Mouse (Mus musculus) layer of hippocampus, adult 9-11 months (tissue): ENCODE results near the gene Fam131b.
A peak's percentile ranks its signal among the peaks of the same experiment; 100 is the strongest.

ENCODE experiments used
- DNase-seq: peaks from one replicate; pipeline ENCODE4 v3.0.0; 2022

Gene Fam131b

GRCm38 (mm10) chr6:42324482-42325267 is at the start of gene Fam131b:
TSS of gene Fam131b (minus strand) at chr6:42324643.
- DNase-seq, result peak; percentile 72

GRCm38 (mm10) chr6:42373669-42374430 is 49.4 kb upstream of the Fam131b start:
- no peak for DNase-seq

GRCm38 (mm10) chr6:42372816-42373547 is 48.5 kb upstream of the Fam131b start, which contains the start of gene Epha1:
TSS of gene Epha1 (minus strand) at chr6:42373268.
- no peak for DNase-seq

- no peak for DNase-seq
Observed at GRCm38 (mm10) chr6:42372421-42372815, 48.0 kb upstream of the Fam131b start.

DNA sequence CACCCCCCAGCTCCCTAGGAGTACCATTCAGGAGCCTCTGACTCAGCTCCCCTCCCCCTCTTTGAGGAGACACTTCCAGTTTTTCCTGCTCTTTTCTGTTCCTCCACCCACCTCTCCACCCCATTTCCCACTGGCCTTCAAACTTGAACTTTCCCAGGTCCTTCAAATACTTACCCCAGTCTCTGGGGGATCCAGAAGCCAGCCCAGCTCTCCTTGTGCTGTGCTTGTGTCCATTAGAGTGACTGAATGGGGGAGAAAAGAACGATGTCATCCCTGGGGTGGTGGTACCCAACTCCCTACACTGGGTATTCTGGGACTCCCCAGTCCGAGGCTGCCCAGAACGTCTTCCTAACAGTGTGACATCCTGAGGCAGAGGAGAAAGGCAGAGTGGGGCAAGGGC is 47.6 kb upstream of the Fam131b start:
- DNase-seq, result no peak

- DNase-seq, result peak; percentile 53
Observed at GRCm38 (mm10) chr6:42370630-42371363, 46.4 kb upstream of the Fam131b start.

- DNase-seq, result no peak
Observed at GRCm38 (mm10) chr6:42369870-42370269, 45.4 kb upstream of the Fam131b start.

DNA sequence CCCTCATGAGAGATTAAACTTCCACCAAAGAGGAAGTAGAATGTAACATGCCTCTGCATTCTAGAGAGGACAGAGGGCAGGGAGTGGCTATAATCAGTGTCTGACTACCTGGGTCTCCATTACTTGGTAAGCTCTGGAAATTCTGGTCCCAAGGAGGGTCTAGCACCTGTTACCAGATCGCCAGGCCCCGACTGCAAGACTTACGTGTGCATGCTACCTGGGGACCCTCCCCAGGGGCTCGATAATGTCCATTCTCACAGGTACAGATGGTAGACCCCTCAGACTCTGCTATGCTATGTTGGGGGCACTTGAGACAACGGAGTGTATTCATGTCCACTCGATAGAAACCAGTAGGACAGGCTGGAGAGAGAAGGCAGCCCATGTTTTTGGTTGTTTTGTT is 40.8 kb upstream of the Fam131b start:
- no peak for DNase-seq

DNA sequence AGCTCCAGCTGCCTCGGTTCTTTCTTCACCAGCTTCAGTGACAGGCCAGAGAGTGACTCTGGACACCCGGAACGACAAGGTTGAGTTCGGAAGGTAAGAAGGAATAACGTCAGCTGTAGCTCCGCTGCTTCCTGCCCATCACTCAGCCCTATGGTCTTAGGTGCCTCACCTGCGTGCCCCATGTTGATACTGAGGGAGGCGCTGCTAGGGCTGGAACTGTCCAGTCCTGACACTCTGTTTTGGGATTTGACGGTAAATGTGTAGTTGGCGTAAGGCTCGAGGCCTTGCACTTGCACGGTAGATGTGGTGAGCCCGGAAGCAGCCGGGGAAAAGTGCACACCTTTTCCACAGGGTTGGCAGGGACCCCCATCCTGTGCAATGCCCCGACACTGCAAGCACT is 40.2 kb upstream of the Fam131b start:
- DNase-seq, result no peak

- no peak for DNase-seq
Observed at GRCm38 (mm10) chr6:42364066-42364465, 39.6 kb upstream of the Fam131b start.

DNA sequence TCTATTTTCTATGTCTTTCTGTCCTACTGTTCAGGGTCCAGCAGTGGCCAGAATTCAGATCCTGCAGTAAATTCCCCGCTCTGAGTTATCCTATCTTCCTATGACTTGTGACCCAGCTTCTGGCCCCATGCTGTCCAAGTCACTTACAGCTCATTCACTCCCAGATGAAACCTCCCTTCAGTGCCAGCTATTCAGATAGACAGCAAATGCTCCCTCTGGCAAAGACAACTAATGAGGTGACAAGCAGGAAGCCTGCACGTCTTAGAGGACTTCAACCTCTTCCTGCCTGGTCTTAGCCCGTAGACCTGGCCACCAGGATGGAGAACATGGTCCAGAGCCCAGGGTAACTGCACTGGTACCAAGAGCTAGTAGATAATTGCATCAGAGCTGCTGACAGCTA is 38.5 kb upstream of the Fam131b start:
- DNase-seq, result no peak

DNA sequence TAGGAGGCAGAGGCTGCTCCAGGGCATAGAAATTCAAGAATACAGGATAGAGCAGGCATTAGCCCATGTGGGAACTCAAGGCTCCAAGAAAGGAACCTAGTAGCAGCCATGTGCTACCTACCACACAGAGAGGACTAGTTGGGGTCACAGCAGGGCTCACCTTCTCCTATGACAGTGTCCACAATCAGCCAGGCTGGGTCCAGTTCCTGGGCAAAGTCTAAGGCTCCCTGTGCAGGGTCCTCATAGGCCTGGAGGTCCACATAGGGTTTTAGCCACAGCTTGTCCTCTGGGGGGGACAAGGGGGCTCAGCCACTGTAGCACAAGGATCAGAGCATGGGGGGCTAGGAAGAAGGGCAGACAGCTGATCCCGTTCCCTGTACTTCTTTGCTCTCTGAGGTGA is 38.1 kb upstream of the Fam131b start:
- DNase-seq, result no peak

DNA sequence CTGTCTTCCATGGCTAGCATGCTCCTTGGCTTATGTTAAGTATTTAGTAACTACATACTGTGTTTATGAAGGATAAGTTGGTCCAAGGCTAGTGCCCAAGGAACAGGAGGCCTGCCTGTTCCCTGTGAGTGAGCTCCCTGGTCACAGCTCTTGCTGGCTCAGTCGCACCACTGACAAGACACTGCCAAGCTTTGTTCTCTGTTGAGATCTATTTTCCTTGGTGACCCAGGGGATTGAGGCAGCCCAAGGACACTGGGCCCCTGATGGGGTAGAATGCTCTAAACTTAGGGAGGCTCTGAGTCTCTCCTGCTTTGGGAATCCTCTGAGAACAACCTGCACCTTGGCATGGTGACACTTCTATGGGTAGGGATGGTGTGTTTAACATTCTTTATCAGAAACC is 37.6 kb upstream of the Fam131b start:
- DNase-seq, result no peak

DNA sequence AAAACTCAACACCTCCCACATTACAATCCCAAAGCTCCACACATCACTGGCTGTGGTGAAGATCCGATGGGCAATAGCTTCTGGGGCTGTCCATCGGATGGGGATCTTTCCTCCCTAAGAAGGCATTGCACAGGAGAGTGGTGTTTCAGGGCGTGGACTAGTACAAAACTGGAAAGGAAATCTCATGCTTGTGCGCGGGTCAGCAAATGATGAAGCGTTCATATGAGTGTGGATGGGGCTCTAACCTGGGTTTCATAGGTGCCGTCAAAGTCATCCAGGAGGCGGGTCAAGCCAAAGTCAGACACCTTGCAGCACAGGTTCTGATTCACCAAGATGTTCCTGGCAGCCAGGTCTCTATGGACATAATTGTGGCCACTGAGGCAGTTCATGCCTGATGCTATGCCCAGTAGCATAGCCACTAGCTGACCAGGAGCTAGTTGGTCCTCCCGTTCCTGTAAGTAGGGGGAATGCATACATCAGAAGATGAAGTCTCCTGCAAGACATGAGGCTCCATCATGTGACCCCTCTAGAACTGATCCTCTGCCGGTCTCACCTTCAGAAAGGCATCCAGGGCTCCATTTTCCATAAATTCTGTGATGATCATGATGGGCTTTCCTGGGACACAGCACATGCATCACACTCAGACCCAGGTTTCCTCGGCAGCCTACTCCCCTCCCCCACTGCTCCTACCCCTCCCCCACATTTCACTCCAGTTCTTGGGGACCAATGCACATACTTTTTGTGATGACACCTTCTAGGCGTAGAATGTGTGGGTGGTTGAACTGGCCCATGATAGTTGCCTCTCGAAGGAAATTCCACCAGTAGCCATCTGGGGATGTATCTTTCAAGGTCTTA is 36.8 kb upstream of the Fam131b start:
- DNase-seq, result no peak

DNA sequence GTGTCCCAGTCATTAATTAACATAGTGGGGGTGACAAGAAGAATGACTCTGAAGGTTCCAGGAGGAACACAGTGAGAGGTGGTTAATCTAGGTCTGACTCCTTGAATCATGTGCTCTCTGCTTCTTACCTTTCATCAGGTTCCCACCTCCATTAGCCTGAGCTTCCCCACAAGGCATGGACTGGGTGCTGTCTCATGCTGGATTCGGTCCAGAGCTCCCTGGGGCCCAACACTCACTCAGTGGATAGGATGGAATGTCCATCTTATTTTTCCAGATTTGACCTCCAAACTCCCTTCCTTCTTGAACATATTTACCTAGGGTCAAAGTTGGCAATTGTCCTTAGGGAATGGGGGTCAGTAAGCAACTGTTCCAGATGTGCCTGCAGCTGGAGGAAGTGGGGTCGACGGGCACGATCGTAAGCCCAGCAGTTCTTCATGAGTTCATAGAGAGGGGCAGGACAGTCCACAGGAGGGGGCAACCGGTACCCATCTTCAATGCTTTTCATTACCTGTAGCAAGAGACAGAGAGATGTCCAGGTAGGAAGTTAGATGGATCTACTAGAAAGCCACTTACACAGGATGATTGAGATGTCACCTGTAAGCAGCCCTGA is 35.9 kb upstream of the Fam131b start:
- DNase-seq, result no peak

- DNase-seq, result no peak
Observed at GRCm38 (mm10) chr6:42359364-42360147, 35.1 kb upstream of the Fam131b start.

DNA sequence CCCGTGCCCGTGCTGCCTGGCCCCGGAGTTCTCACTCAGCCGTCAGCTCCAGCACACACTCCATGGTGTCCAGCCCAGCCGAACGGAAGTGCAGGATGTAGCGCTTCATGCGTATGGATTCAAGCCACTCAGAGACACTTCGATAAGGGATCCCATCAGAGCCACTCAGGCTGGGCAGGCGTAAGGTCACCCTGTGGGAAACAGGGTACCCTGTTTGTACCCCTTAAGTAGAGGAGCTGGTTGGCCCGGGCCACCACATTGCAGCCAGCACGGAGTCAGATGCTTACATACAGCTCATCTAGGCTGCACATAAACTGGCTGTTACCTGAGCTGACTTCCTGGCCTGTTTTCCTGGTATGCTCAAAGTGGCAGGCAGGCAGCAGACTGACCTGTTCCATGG is 34.5 kb upstream of the Fam131b start:
- no peak for DNase-seq

DNA sequence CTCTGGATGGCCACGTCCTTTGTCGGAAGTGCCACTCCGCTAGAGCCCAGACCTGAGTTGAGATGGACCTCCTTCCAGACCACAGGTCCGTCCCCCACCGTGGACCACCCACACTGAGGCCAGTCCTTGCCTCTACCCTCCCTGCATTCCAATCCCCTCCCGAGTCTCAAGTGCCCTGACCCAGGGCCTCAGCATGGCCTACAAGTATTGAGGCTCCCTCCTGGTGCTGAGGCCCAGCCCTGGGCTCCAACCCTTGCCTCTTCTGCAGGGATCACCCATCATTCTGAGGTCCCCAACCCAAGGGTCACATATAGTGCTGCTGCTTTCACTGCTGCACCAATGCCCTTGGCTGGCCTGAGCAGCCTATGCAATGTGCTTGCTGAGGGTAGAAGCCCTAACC is 33.5 kb upstream of the Fam131b start:
- DNase-seq, result no peak

- DNase-seq, result no peak
Observed at GRCm38 (mm10) chr6:42356913-42357312, 32.5 kb upstream of the Fam131b start.

- no peak for DNase-seq
Observed at GRCm38 (mm10) chr6:42355794-42356600, 31.6 kb upstream of the Fam131b start.
